Mouse (Mus musculus): ENCODE data around the gene Plg. TPM values are rescaled to one million over a fixed set of nuclear protein-coding genes. Genes with fewer than 3 reads are reported as not detected.

The Plg gene
- polyA plus RNA-seq, 2 experiments, result 0.20 TPM; not detected in 1

DNA sequence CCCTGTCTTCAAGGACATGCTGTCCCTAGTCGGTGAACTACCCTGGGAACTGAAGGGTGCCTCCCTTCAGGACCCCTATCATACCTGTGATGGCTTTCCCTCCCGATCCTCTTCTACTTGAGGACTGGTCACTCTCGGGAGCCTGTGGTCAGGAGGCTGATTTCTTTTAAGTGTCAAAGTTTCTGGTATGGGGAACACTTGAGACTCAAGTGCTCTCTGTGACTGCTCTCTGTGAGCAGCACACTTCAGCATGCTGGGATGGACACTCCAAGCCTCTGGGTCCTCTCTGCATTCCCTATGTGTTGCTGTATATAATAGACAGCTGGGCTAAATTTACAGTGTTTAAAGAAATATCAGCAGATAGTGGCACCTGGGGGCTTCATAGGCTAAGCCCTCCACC lies 89.2 kb downstream of the Plg start:
- Histone ChIP-seq H3K4me2 (replicated peaks; ENCODE audit: low read depth, low read length, severe bottlenecking) (no peak overlapping the region), H3K36me3 (ENCODE audit: control insufficient read depth, insufficient read depth, low read length) (no peaks in the 10 kb centered on the region), H3K27me3 (ENCODE audit: control insufficient read depth, insufficient read depth, low read length) (no peaks in the 10 kb centered on the region), H3K4me1 (ENCODE audit: control insufficient read depth, insufficient read depth, low read length) (no peaks in the 10 kb centered on the region), H3K9ac (ENCODE audit: low read depth, low read length, severe bottlenecking) (no peak overlapping the region), H3K4me3 (replicated peaks; ENCODE audit: low read length) (no peak overlapping the region), H3K27ac (replicated peaks; ENCODE audit: low read depth, low read length) (no peak overlapping the region), H3K9me3 (ENCODE audit: control insufficient read depth, low read length) (no peaks in the 10 kb centered on the region)
- TF ChIP-seq POLR2A (IDR thresholded peaks at IDR 0.05; ENCODE audit: borderline replicate concordance, extremely low read depth, insufficient read depth, insufficient read length), result no peak
- ATAC-seq (ENCODE audit: low FRiP score, low read depth) (no peak), DNase-seq (ENCODE audit: low spot score) (no peak)
- 77% methylated on average over 3 of the region's 3 CpGs for WGBS

DNA sequence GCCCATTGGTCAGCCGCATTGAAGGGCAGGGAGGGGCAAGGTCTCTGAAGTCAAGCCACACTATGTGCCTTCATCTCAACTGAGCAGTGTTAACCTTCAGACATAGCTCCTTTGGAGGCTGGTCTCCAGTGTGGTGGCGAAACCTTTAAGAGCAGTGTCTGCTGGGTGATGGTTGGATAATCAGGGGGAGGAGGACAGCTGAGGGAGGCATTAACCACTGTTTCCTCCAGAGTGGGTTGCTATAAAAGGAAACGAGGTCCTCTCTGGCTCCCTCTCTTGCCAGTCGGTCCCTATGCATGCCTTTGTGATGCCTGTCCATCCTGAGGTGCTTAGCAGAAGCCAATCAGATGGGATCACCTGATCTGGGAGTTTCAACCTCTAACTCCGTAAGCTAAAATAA lies 90.3 kb downstream of the Plg start:
- Histone ChIP-seq H3K36me3 (ENCODE audit: control insufficient read depth, insufficient read depth, low read length) (no peaks in the 10 kb centered on the region), H3K27ac (replicated peaks; ENCODE audit: low read depth, low read length) (no peak overlapping the region), H3K4me3 (replicated peaks; ENCODE audit: low read length) (no peak overlapping the region), H3K9me3 (ENCODE audit: control insufficient read depth, low read length) (no peaks in the 10 kb centered on the region), H3K4me2 (replicated peaks; ENCODE audit: low read depth, low read length, severe bottlenecking) (no peak overlapping the region), H3K27me3 (ENCODE audit: control insufficient read depth, insufficient read depth, low read length) (no peaks in the 10 kb centered on the region), H3K9ac (ENCODE audit: low read depth, low read length, severe bottlenecking) (no peak overlapping the region), H3K4me1 (ENCODE audit: control insufficient read depth, insufficient read depth, low read length) (no peaks in the 10 kb centered on the region)
- no peak for ATAC-seq (ENCODE audit: low FRiP score, low read depth)
- no peak for DNase-seq (ENCODE audit: low spot score)
- no peak for TF ChIP-seq POLR2A (IDR thresholded peaks at IDR 0.05; ENCODE audit: borderline replicate concordance, extremely low read depth, insufficient read depth, insufficient read length)
- WGBS, result 74% methylated on average over 5 of the region's 5 CpGs

Other genes starting within 250 kb of the Plg start
- 28.6 and 28.9 TPM in 2 replicates for gene Map3k4, start 59.8 kb upstream of the Plg start, polyA plus RNA-seq (2012; rRNA removed)
- 36.4 and 38.8 TPM in 2 replicates for gene Map3k4, start 59.8 kb upstream of the Plg start, polyA plus RNA-seq (2014; fragmentation: Nextera tagmentation; extraction: Ambion mirVana)
- gene Slc22a3, start 129.1 kb downstream of the Plg start, polyA plus RNA-seq (2012; rRNA removed), result 2.0 and 2.2 TPM in 2 replicates
- 1.5 and 1.6 TPM in 2 replicates for gene Slc22a3, start 129.1 kb downstream of the Plg start, polyA plus RNA-seq (2014; fragmentation: Nextera tagmentation; extraction: Ambion mirVana)
- 0.04 TPM in 1 of 2 replicates, not detected in the other for gene Slc22a2, start 205.5 kb downstream of the Plg start, polyA plus RNA-seq (2012; rRNA removed)
- not detected in 2 replicates for gene Slc22a2, start 205.5 kb downstream of the Plg start, polyA plus RNA-seq (2014; fragmentation: Nextera tagmentation; extraction: Ambion mirVana)

Measured in limb, embryonic 14.5 days (tissue).